Mouse (Mus musculus) heart, embryonic 15.5 days (tissue): Measurements from ENCODE around the gene Ndufa11. TPM values are rescaled to one million over a fixed set of nuclear protein-coding genes. Genes with fewer than 3 reads are reported as not detected.

Experiments
- ATAC-seq: fragments of 200-750 bp; cut with Nextera tagmentation; replicated peaks from 2 replicates; pipeline ENCODE4 v1.8.0; 2017; ENCODE audit warnings: low read depth, moderate TSS enrichment; ENCODE audit not compliant: insufficient number of reproducible peaks, insufficient read depth, low FRiP score
- H3K27ac ChIP-seq: fragments of 300-500 bp; sonication (generic); 2 replicates; pipeline ENCODE4 v1.5.1; 2015; ENCODE audit warnings: mild to moderate bottlenecking, inconsistent platforms
- H3K27me3 ChIP-seq: fragments of 300-500 bp; sonication (generic); 2 replicates; pipeline ENCODE4 v1.6.1; 2015; ENCODE audit warnings: inconsistent platforms
- H3K36me3 ChIP-seq: fragments of 300-500 bp; sonication (generic); 2 replicates; pipeline ENCODE4 v1.6.1; 2015; ENCODE audit warnings: mild to moderate bottlenecking, inconsistent platforms
- H3K4me1 ChIP-seq: fragments of 300-500 bp; sonication (generic); replicated peaks from 2 replicates; pipeline ENCODE4 v1.6.1; 2015; ENCODE audit warnings: inconsistent platforms
- H3K4me2 ChIP-seq: fragments of 300-500 bp; sonication (generic); 2 replicates; pipeline ENCODE4 v1.6.1; 2015; ENCODE audit warnings: inconsistent platforms, mild to moderate bottlenecking, moderate library complexity
- H3K4me3 ChIP-seq: fragments of 300-500 bp; sonication (generic); 2 replicates; pipeline ENCODE4 v1.5.1; 2015; ENCODE audit warnings: mild to moderate bottlenecking, inconsistent platforms
- H3K9ac ChIP-seq: fragments of 300-500 bp; sonication (generic); 2 replicates; pipeline ENCODE4 v1.6.1; 2015; ENCODE audit warnings: mild to moderate bottlenecking, inconsistent platforms
- H3K9me3 ChIP-seq: fragments of 300-500 bp; sonication (generic); replicated peaks from 2 replicates; pipeline ENCODE4 v1.6.1; 2016; ENCODE audit warnings: inconsistent platforms
- WGBS: fragments of 180-500 bp; shearing (Covaris S2); methylation state at CpG from one replicate; pipeline ENCODE4 v1.1.7; 2015; ENCODE audit warnings: mixed read lengths; 5-methylcytosine and 5-hydroxymethylcytosine counted together
- polyA plus RNA-seq: library from polyadenylated mRNA; unstranded; fragments of >200 nt; fragmentation: Nextera tagmentation; extraction: Ambion mirVana; gene quantifications from 2 replicates; pipeline ENCODE4 v1.2.1, GENCODE M21; 2015

The Ndufa11 gene
- polyA plus RNA-seq, 1 experiment from 2014 or later, result 1,025 TPM

DNA sequence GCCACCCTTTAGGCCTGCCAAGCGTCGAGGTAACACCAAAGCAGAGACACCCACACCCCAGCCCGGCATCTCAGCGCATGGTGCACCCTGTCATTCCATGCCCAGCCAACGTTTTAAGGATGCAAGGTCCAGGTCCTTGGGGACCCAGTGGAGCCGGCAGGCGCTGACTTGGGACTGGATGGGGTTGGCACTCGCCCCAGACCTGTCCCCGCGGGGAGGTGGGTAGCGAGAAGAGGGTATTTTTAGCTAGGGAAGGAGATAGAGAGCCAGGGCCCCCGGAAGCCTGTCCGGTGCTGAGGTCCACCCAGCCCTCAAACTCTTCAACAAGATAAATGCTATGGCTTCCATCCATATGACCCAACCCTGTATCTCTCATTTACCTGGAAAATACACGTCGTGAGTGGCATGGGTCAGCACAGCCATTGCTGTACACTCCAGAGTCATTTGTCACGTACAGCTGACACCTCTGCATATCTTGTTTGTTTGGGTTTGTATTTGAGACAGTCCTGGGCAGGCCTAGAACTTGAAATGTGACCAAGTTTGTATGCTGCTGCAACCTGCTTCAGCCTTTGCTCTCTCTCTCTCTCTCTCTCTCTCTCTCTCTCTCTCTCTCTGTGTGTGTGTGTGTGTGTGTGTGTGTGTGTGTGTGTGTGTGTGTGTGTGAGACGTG lies 22.7 kb downstream of the Ndufa11 start:
- H3K27ac ChIP-seq, result peak overlapping the region; percentile 87
- WGBS, result 39% methylated on average over 17 of the region's 17 CpGs
- no peaks in the 10 kb centered on the region for H3K36me3 ChIP-seq
- no peak overlapping the region for H3K9ac ChIP-seq
- H3K4me3 ChIP-seq, result no peak overlapping the region
- no peaks in the 10 kb centered on the region for H3K9me3 ChIP-seq
- H3K4me1 ChIP-seq, result peaks cover 31% of the 10 kb centered on the region
- peak overlapping the region; percentile 5 for H3K4me2 ChIP-seq
- no peaks in the 10 kb centered on the region for H3K27me3 ChIP-seq
- peak; percentile 89 for ATAC-seq

DNA sequence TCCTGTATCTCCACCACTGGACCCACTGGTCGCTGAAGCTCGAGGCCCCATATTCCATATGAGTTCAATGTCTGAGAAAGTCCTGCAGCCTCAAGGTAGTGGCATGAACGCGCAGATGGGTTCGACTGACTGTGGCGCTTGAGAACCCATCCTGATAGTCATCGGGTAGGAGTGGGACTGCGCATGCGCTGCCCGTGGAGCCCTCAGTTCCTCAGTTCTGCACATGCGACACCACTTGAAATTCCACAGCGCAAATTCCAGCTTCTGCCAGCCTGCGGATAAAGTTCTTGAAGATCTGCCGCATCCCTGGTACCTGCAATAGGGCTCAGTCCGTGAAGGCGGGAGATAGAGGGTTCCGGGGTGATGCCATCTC lies 23.2 kb downstream of the Ndufa11 start:
- no peak overlapping the region for H3K4me2 ChIP-seq
- ATAC-seq, result peak; percentile 19; the same call in 1 of the 2 replicates
- H3K9ac ChIP-seq, result no peak overlapping the region
- H3K27ac ChIP-seq, result peak overlapping the region; percentile 87
- no peak overlapping the region for H3K4me3 ChIP-seq
- H3K9me3 ChIP-seq, result no peaks in the 10 kb centered on the region
- WGBS, result 58% methylated on average over 17 of the region's 17 CpGs
- no peaks in the 10 kb centered on the region for H3K36me3 ChIP-seq
- peaks cover 31% of the 10 kb centered on the region for H3K4me1 ChIP-seq
- H3K27me3 ChIP-seq, result no peaks in the 10 kb centered on the region

DNA sequence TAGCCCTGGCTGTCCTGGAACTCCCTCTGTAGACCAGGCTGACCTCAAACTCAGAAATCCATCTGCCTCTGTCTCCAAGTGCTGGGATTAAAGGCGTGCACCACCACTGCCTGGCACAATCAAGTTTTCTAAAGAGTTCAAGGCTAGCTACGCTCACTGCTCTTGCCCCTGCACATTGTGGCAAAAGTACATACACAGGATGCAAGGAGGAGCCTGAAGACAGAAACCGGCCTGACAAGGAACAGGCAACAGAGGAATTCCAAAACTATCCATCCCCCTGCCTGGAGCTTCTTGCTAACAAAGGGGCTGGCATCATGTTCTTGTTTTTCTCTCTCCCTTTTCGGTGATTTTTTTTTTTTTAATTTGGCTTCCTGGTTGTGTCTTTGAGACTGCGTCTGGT lies 26.6 kb downstream of the Ndufa11 start:
- Histone ChIP-seq H3K4me2 (no peak overlapping the region), H3K9ac (no peak overlapping the region)

DNA sequence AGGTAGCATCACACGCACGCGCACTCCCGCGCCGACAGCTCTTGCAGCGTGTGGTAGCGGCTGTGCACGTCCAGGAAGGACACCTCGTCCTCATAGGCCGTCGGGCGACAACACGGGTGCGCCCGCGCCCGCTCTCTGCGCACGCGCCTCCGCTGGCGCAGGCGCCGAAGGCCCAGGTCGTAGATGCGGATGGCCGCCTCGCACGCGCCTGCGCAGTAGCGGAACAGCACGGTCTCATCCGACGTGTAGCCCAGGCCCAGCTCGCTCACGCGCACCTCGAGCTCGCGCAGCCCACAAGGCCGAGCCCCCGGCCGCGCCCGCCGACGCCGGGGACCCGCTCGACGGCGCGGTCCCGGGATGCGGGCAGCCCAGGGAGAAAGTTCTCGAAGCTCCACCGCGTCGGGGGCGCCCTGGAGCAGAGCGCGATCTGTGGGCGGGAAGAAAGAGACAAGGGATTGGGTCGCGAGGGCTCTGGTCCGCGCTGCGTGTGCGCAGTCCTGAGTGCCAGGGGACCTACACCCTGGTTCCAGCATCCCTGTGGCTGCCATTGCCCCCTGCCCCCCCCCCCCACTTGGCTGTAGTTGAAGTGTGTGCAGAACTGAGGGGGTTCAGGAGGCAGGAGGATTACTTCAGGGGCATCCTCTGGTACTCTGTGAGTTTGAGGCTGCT lies 34.0 kb downstream of the Ndufa11 start:
- ATAC-seq, result peak; percentile 50
- WGBS, result 20% methylated on average over 71 of the region's 71 CpGs

More for the DNA sequence above, 26.6 kb downstream of the Ndufa11 start:
- Histone ChIP-seq H3K36me3 (no peaks in the 10 kb centered on the region), H3K9me3 (no peaks in the 10 kb centered on the region), H3K27ac (no peak overlapping the region), H3K4me3 (no peak overlapping the region), H3K4me1 (peaks cover 24% of the 10 kb centered on the region), H3K27me3 (no peaks in the 10 kb centered on the region)
- no peak for ATAC-seq
- WGBS, result 47% methylated on average over 5 of the region's 5 CpGs

DNA sequence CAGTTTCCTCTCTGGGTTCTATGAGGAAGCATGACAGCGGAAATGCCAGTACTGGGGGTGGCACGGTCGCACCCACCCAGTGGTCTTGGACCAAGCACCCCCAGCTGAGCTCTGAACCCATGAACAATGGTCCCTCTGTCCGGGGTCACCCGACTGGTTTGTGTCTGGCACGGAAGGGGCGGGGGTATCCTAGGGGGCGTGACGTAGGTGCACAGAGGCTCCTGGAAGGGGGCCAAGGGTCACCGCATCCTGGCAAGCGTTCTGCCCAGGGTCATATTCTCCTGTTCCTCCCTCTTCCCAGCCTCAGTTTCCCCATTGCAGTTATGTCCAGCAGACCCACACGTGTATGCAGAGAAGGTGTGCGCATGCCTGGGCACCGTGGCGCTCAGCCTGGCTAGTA lies 35.9 kb downstream of the Ndufa11 start:
- Histone ChIP-seq H3K27me3 (peaks cover 78% of the 10 kb centered on the region), H3K9me3 (no peaks in the 10 kb centered on the region), H3K27ac (no peak overlapping the region), H3K4me2 (no peak overlapping the region), H3K9ac (no peak overlapping the region), H3K4me1 (peaks cover 35% of the 10 kb centered on the region), H3K4me3 (no peak overlapping the region), H3K36me3 (no peaks in the 10 kb centered on the region)
- WGBS, result 21% methylated on average over 15 of the region's 15 CpGs
- ATAC-seq, result no peak

More for the DNA sequence above, 34.0 kb downstream of the Ndufa11 start:
- 0 out of 2 replicates have a peak overlapping the region, but pooled peaks have one; percentile 36 for H3K9ac ChIP-seq
- H3K27me3 ChIP-seq, result peaks cover 59% of the 10 kb centered on the region
- peaks cover 28% of the 10 kb centered on the region for H3K4me1 ChIP-seq
- no peak overlapping the region for H3K27ac ChIP-seq
- no peaks in the 10 kb centered on the region for H3K36me3 ChIP-seq
- H3K9me3 ChIP-seq, result no peaks in the 10 kb centered on the region
- peak overlapping the region; percentile 40 for H3K4me3 ChIP-seq
- H3K4me2 ChIP-seq, result peak overlapping the region; percentile 59

DNA sequence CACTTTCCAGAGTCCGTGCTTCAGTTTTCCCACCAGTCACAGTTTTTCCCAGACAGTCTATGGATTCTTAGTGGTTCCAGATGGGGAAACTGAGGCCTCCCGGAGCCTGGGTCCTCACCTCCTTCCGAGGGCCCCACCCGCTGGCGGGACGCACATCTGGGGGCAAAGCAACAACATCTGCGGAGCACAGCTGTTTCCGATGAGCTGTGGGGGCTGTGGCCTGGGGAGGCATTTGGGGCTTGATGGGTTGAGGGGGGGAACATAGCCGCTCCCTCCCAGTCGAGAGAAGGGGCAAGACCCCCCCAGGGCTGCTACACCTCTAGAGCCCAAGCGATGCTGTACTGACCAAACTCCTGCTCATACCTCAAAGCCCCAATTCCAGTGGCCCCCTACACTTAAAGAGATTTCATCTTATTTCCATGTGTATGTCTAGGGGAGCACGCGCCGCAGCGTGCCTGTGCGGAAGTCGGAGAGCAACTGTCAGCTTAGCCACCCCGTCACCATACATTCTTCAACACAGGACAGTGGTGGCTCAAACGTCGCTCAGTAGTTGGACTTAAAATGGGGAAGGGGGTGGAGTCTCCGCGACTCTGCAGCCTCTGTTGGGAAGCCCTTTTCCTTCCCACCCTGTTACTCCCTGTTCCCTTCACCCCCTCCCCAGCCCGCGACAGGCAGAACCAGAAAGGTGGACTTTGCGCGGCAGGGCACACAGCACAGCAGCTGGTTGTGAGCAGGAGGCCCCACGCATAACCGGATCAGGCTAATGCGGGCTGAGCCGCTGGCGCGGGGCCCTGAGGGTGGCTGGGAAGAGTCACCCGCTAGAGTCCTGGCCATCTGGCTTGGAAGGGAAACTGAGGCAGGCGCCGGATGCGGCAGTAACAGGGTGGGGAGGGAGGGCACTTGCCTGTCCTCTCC lies 37.0 kb downstream of the Ndufa11 start:
- H3K4me1 ChIP-seq, result peaks cover 37% of the 10 kb centered on the region
- no peaks in the 10 kb centered on the region for H3K36me3 ChIP-seq
- H3K4me3 ChIP-seq, result no peak overlapping the region; the same call in 1 of the 2 replicates
- H3K9me3 ChIP-seq, result no peaks in the 10 kb centered on the region
- ATAC-seq, result no peak
- 13% methylated on average over 36 of the region's 36 CpGs for WGBS
- no peak overlapping the region for H3K9ac ChIP-seq
- peaks cover 82% of the 10 kb centered on the region for H3K27me3 ChIP-seq
- no peak overlapping the region for H3K27ac ChIP-seq
- peak overlapping the region; percentile 18; the same call in 1 of the 2 replicates for H3K4me2 ChIP-seq

DNA sequence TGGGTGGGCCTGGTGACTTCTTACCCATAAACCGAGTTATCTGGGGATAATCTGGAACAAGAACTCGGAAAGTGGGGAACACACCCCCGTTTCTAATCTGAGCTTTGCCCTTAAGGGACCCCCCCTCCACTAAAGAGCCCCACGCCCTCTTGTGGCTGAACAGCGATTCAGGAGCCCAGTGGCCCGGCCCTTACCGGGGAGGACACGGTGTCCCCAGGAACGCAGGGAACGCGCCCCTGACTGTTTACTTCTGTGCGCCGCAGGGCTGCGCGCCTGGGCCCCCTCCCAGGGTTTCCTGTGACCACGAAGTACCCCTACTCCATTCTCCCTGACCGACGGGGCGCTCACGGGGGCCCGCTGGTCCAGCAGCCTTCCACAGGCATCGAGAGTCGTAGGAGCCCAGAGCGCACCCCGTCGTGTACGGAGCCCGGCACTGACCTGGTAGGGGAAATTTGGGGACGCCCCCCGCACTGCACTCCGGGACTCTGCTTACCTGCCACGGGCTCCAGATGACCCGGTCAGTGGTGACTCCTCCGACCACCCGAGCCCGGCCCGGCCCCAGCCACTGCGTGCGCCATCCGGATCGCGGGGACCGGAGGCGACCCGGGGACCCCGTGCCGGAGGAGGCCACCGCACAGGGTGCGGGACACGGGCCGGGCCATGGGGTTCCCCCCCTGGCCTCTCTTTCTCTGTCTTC lies 39.3 kb downstream of the Ndufa11 start:
- peaks cover 70% of the 10 kb centered on the region for H3K27me3 ChIP-seq
- H3K4me3 ChIP-seq, result peak overlapping the region; percentile 67
- 1% methylated on average over 51 of the region's 51 CpGs for WGBS
- peak; percentile 20 for ATAC-seq
- peak overlapping the region; percentile 55; the same call in 1 of the 2 replicates for H3K27ac ChIP-seq
- no peaks in the 10 kb centered on the region for H3K9me3 ChIP-seq
- H3K4me2 ChIP-seq, result peak overlapping the region; percentile 99
- H3K9ac ChIP-seq, result peak overlapping the region; percentile 79
- H3K4me1 ChIP-seq, result peaks cover 38% of the 10 kb centered on the region
- no peaks in the 10 kb centered on the region for H3K36me3 ChIP-seq

DNA sequence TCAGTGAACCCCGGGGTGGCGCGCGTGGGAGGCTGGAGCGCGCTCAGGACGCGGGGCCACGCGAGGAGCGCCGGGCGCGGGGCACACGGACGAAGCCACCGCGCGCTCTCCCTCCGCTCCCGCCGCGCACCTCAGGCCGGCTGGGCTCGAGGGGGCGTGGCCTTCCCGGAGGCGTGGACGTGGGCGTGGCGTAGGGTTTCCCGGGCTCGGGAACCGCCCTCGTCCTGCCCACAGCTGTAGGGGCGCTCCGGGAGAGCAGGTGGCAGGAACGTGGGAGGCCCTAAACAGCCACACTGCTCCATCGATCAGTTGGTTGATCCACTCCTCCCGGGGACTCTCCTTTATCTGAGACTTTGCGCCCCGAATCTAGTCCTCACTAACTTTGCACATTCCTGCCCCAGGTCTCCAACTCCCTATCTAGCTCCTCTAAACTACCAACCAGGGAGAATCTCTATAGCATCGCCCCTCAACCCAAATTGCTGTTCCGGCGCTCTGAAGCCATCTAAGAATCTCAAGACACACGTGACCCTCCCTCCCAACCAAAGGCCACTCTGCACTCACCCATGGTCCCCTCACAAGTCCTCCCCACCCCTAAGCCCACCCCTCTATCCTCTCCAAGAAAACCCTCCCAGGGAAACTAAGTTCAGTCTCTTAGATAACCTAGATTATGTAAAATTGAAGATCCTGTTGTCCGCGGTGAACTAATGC lies 40.0 kb downstream of the Ndufa11 start, which contains the start of gene Nrtn:
Gene Nrtn, minus strand, starts transcription at position 115 of the 708 bp plus-strand sequence.
- H3K4me1 ChIP-seq, result peaks cover 45% of the 10 kb centered on the region
- H3K4me2 ChIP-seq, result peak within 1 kb of the TSS; percentile 99
- WGBS, result under 1% methylated on average over 46 of the region's 48 CpGs
- peak within 1 kb of the TSS; percentile 55; the same call in 1 of the 2 replicates for H3K27ac ChIP-seq
- no peaks in the 10 kb centered on the region for H3K9me3 ChIP-seq
- H3K36me3 ChIP-seq, result no peaks in the 10 kb centered on the region
- H3K9ac ChIP-seq, result peak within 1 kb of the TSS; percentile 79
- peaks cover 63% of the 10 kb centered on the region for H3K27me3 ChIP-seq
- peak within 1 kb of the TSS; percentile 67 for H3K4me3 ChIP-seq
- peak; percentile 65 for ATAC-seq

DNA sequence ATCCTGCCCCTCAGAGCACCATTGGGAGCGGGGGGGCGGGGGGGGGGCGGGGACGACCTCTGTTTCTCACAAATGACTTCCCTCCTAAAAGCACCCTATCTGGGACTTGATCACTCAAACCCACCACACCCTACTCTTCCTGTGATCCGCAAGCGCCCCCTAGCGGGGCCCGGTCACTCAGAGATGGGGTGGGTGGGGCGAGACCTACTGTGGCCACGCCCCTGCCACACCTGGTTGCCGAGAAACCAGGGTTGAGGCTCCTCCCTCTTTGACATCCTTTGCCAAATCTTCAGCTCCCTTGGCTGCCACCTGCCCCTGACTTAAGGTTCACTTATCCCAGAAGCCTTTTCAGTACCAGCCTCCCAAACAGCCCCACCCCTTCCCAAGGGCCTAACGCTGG lies 40.6 kb downstream of the Ndufa11 start:
- Histone ChIP-seq H3K9ac (no peak overlapping the region), H3K27me3 (peaks cover 57% of the 10 kb centered on the region), H3K4me1 (peaks cover 50% of the 10 kb centered on the region), H3K36me3 (no peaks in the 10 kb centered on the region), H3K27ac (no peak overlapping the region), H3K4me3 (no peak overlapping the region), H3K9me3 (no peaks in the 10 kb centered on the region), H3K4me2 (peak overlapping the region; percentile 99)
- WGBS, result 8% methylated on average over 12 of the region's 12 CpGs
- no peak for ATAC-seq

DNA sequence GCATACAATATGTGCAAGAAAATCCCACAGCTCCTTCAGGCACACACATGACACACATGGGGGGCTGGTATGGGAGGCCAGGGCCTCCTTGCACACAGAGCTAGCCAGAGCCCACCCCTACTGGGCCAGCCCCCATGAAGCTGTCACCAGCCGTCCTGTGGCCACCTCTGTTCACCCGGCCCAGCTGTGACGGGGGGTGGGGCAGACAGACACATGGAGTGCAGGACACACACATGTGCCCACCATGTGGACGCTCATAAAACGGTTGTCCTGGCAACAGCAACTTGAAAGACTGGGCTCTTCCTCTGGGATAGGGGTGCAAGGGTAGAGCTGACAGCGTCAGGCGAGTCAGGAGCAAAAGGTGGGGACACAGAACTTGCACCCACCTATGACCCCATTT lies 41.7 kb downstream of the Ndufa11 start:
- Histone ChIP-seq H3K9me3 (no peaks in the 10 kb centered on the region), H3K27me3 (peaks cover 46% of the 10 kb centered on the region), H3K36me3 (no peaks in the 10 kb centered on the region), H3K9ac (no peak overlapping the region), H3K4me1 (peaks cover 54% of the 10 kb centered on the region), H3K27ac (no peak overlapping the region), H3K4me3 (no peak overlapping the region), H3K4me2 (no peak overlapping the region)
- ATAC-seq, result no peak
- 59% methylated on average over 7 of the region's 7 CpGs for WGBS
